ENCODE assay signal across 12 mouse cellular contexts in genomic region chr12:76361405-76362302, GRCm38 (mm10). TPM values are rescaled to one million over a fixed set of nuclear protein-coding genes. Genes with fewer than 3 reads are reported as not detected.
DNase-seq lines count a peak whose midpoint lies in the region; ATAC-seq lines count a peak whose summit lies in the region.
"Had no signal": no experiment of that assay in that cellular context is flagged by ENCODE, and none has a peak within 500 bp of the region (broad histone marks: within the 10 kb centered on the region; RNA-seq: fewer than 3 reads in every experiment).

No protein-coding gene starts in this region.

- WGBS in midbrain, embryonic 11.5 days: 73% methylated on average over 9 of the region's 9 CpGs
- WGBS in midbrain, embryonic 14.5 days: 72% methylated on average over 9 of the region's 9 CpGs

- H3K27ac ChIP-seq in midbrain, embryonic 11.5 days (ENCODE audit: low read depth, low read length): no peak overlapping the region
- H3K27ac ChIP-seq in midbrain, embryonic 14.5 days (replicated peaks; ENCODE audit: low read depth, low read length): no peak overlapping the region
- H3K27ac ChIP-seq: heart, embryonic 10.5 days; intestine, embryonic 15.5 days; neural tube, embryonic 13.5 days had no signal

- H3K9me3 ChIP-seq in midbrain, embryonic 11.5 days (ENCODE audit: control insufficient read depth, low read length): no peaks in the 10 kb centered on the region
- H3K9me3 ChIP-seq in midbrain, embryonic 14.5 days (ENCODE audit: control insufficient read depth, low read length): no peaks in the 10 kb centered on the region
- H3K9me3 ChIP-seq: heart, embryonic 10.5 days; intestine, embryonic 15.5 days; neural tube, embryonic 13.5 days had no signal

- ATAC-seq in midbrain, embryonic 11.5 days (ENCODE audit: low FRiP score): no peak
- ATAC-seq in midbrain, embryonic 14.5 days (ENCODE audit: low FRiP score, low TSS enrichment): no peak
- ATAC-seq in activated CD4-positive, CD25-positive, alpha-beta regulatory T cell, adult 4 months: peak; percentile 58
- ATAC-seq in hematopoietic stem cell, adult 5-6 weeks (replicated peaks in 1 of 2; ENCODE audit: insufficient read depth in 1 of 2, low FRiP score in 2 of 2, low TSS enrichment in 1 of 2, low read depth in 1 of 2, poor library complexity in 2 of 2, severe bottlenecking in 2 of 2): peak; percentile 59 to 68; a peak in 2 of 4 replicates
- peak; percentile 77 for ATAC-seq in megakaryocyte-erythroid progenitor cell, adult 5-6 weeks (replicated peaks; ENCODE audit: low FRiP score, low TSS enrichment, poor library complexity, severe bottlenecking)
- ATAC-seq: intestine, embryonic 15.5 days had no signal

- no peaks in the 10 kb centered on the region for H3K36me3 ChIP-seq in midbrain, embryonic 11.5 days (ENCODE audit: control insufficient read depth, insufficient read depth, low read length)
- H3K36me3 ChIP-seq in midbrain, embryonic 14.5 days (ENCODE audit: control insufficient read depth, insufficient read depth, low read length): no peaks in the 10 kb centered on the region
- H3K36me3 ChIP-seq: intestine, embryonic 15.5 days; neural tube, embryonic 13.5 days had no signal

- H3K4me1 ChIP-seq in midbrain, embryonic 11.5 days (ENCODE audit: control insufficient read depth, insufficient read depth, low read length): no peaks in the 10 kb centered on the region
- no peaks in the 10 kb centered on the region for H3K4me1 ChIP-seq in midbrain, embryonic 14.5 days (ENCODE audit: control insufficient read depth, insufficient read depth, low read length)
- H3K4me1 ChIP-seq: intestine, embryonic 15.5 days had no signal

- no peak overlapping the region for H3K4me2 ChIP-seq in midbrain, embryonic 11.5 days
- H3K4me2 ChIP-seq in midbrain, embryonic 14.5 days (ENCODE audit: low read length): no peak overlapping the region
- H3K4me2 ChIP-seq: intestine, embryonic 15.5 days; neural tube, embryonic 13.5 days had no signal

- H3K9ac ChIP-seq in midbrain, embryonic 11.5 days (ENCODE audit: low read length): no peak overlapping the region
- no peak overlapping the region for H3K9ac ChIP-seq in midbrain, embryonic 14.5 days (replicated peaks; ENCODE audit: low read length)
- H3K9ac ChIP-seq: intestine, embryonic 15.5 days; neural tube, embryonic 13.5 days had no signal

- intact Hi-C loops in left cerebral cortex, postnatal 36 days (cut with DNase I): loop anchor here (10.0 kb wide), 1 partner anchor 353 kb away; the partner anchor contains the start of gene Sptb

- DNase-seq in midbrain, embryonic 11.5 days (ENCODE audit: low spot score, missing footprints): peak; percentile 79
- DNase-seq in midbrain, embryonic 14.5 days: no peak
- DNase-seq in adrenal gland, postnatal 25 days: no peak
- DNase-seq in left cerebral cortex, postnatal 36 days (ENCODE audit: low spot score in 2 of 2): no peak
- DNase-seq: layer of hippocampus, postnatal 36 days; lung, postnatal 4 days had no signal

- no peak overlapping the region for H3K4me3 ChIP-seq in midbrain, embryonic 11.5 days (ENCODE audit: low read depth, low read length)
- H3K4me3 ChIP-seq in midbrain, embryonic 14.5 days (replicated peaks; ENCODE audit: low read depth, low read length): no peak overlapping the region
- H3K4me3 ChIP-seq: heart, embryonic 10.5 days; intestine, embryonic 15.5 days; neural tube, embryonic 13.5 days had no signal

- no peaks in the 10 kb centered on the region for H3K27me3 ChIP-seq in midbrain, embryonic 11.5 days (ENCODE audit: control insufficient read depth, insufficient read depth, low read length)
- no peaks in the 10 kb centered on the region for H3K27me3 ChIP-seq in midbrain, embryonic 14.5 days (ENCODE audit: control insufficient read depth, insufficient read depth, low read length)
- H3K27me3 ChIP-seq: intestine, embryonic 15.5 days; neural tube, embryonic 13.5 days had no signal

RNA-seq across cellular contexts. Expression of gene Zbtb25, which starts 7.7 kb away (rescaled TPM):
- polyA plus RNA-seq in midbrain, embryonic 11.5 days (2014; fragmentation: Nextera tagmentation; extraction: Ambion mirVana): 20.9 and 23.4 TPM in 2 replicates
- 17.0 and 18.2 TPM in 2 replicates for polyA plus RNA-seq in midbrain, embryonic 14.5 days (2014; fragmentation: Nextera tagmentation; extraction: Ambion mirVana)
- 10 to 100 TPM; 12.1 to 15.0 TPM for polyA plus RNA-seq in activated CD4-positive, CD25-positive, alpha-beta regulatory T cell, adult 4 months (2017; shearing (Covaris generic))
- total RNA-seq in hematopoietic stem cell, adult 5-6 weeks (2017): 18.4 and 22.9 TPM in 2 replicates
- total RNA-seq in megakaryocyte-erythroid progenitor cell, adult 5-6 weeks (2014; fragmentation: Nextera tagmentation): 22.0 and 22.1 TPM in 2 replicates
- total RNA-seq in megakaryocyte-erythroid progenitor cell, adult 5-6 weeks (2017): 15.6 and 20.6 TPM in 2 replicates
- 8.7 and 12.9 TPM in 2 replicates for total RNA-seq in adrenal gland, postnatal 25 days (2021)
- total RNA-seq in left cerebral cortex, postnatal 36 days (2021): 10 to 100 TPM; 17.8 to 19.6 TPM

RNA-seq across cellular contexts. Expression of gene Zbtb1, which starts 8.4 kb away (rescaled TPM):
- 7.6 and 7.8 TPM in 2 replicates for polyA plus RNA-seq in midbrain, embryonic 11.5 days (2014; fragmentation: Nextera tagmentation; extraction: Ambion mirVana)
- 3.2 and 4.2 TPM in 2 replicates for polyA plus RNA-seq in midbrain, embryonic 14.5 days (2014; fragmentation: Nextera tagmentation; extraction: Ambion mirVana)
- polyA plus RNA-seq in activated CD4-positive, CD25-positive, alpha-beta regulatory T cell, adult 4 months (2017; shearing (Covaris generic)): 10 to 100 TPM; 25.6 to 26.1 TPM
- 20.6 and 25.0 TPM in 2 replicates for total RNA-seq in hematopoietic stem cell, adult 5-6 weeks (2017)
- 21.1 and 28.4 TPM in 2 replicates for total RNA-seq in megakaryocyte-erythroid progenitor cell, adult 5-6 weeks (2014; fragmentation: Nextera tagmentation)
- 25.0 and 35.6 TPM in 2 replicates for total RNA-seq in megakaryocyte-erythroid progenitor cell, adult 5-6 weeks (2017)
- 8.1 and 8.2 TPM in 2 replicates for total RNA-seq in adrenal gland, postnatal 25 days (2021)
- 1 to 10 TPM; 4.6 to 6.6 TPM for total RNA-seq in left cerebral cortex, postnatal 36 days (2021)

RNA-seq across cellular contexts. Expression of gene Akap5, which starts 37.0 kb away (rescaled TPM):
- polyA plus RNA-seq in midbrain, embryonic 11.5 days (2014; fragmentation: Nextera tagmentation; extraction: Ambion mirVana): 4.1 TPM in 2 replicates
- 8.7 and 8.8 TPM in 2 replicates for polyA plus RNA-seq in midbrain, embryonic 14.5 days (2014; fragmentation: Nextera tagmentation; extraction: Ambion mirVana)
- 1 to 10 TPM; 1.3 to 2.2 TPM for polyA plus RNA-seq in activated CD4-positive, CD25-positive, alpha-beta regulatory T cell, adult 4 months (2017; shearing (Covaris generic))
- 0.75 and 1.6 TPM in 2 replicates for total RNA-seq in hematopoietic stem cell, adult 5-6 weeks (2017)
- 1.2 and 2.6 TPM in 2 replicates for total RNA-seq in megakaryocyte-erythroid progenitor cell, adult 5-6 weeks (2014; fragmentation: Nextera tagmentation)
- 2.1 and 4.8 TPM in 2 replicates for total RNA-seq in megakaryocyte-erythroid progenitor cell, adult 5-6 weeks (2017)
- total RNA-seq in adrenal gland, postnatal 25 days (2021): 0.81 and 1.1 TPM in 2 replicates
- total RNA-seq in left cerebral cortex, postnatal 36 days (2021): 10 to 100 TPM; 81.3 to 94.9 TPM

RNA-seq across cellular contexts. Expression of gene Hspa2, which starts 42.3 kb away (rescaled TPM):
- polyA plus RNA-seq in midbrain, embryonic 11.5 days (2014; fragmentation: Nextera tagmentation; extraction: Ambion mirVana): 5.1 and 7.0 TPM in 2 replicates
- polyA plus RNA-seq in midbrain, embryonic 14.5 days (2014; fragmentation: Nextera tagmentation; extraction: Ambion mirVana): 5.1 and 5.3 TPM in 2 replicates
- polyA plus RNA-seq in activated CD4-positive, CD25-positive, alpha-beta regulatory T cell, adult 4 months (2017; shearing (Covaris generic)): 1 to 10 TPM; 3.8 to 4.8 TPM
- total RNA-seq in hematopoietic stem cell, adult 5-6 weeks (2017): 13.4 and 13.7 TPM in 2 replicates
- total RNA-seq in megakaryocyte-erythroid progenitor cell, adult 5-6 weeks (2014; fragmentation: Nextera tagmentation): 2.3 and 2.8 TPM in 2 replicates
- 11.6 and 14.6 TPM in 2 replicates for total RNA-seq in megakaryocyte-erythroid progenitor cell, adult 5-6 weeks (2017)
- total RNA-seq in adrenal gland, postnatal 25 days (2021): 25.6 and 26.3 TPM in 2 replicates
- 10 to 100 TPM; 62.5 to 67.5 TPM for total RNA-seq in left cerebral cortex, postnatal 36 days (2021)

RNA-seq across cellular contexts. Expression of gene Ppp1r36, which starts 55.7 kb away (rescaled TPM):
- polyA plus RNA-seq in midbrain, embryonic 11.5 days (2014; fragmentation: Nextera tagmentation; extraction: Ambion mirVana): 0.39 and 0.51 TPM in 2 replicates
- 0.34 and 0.50 TPM in 2 replicates for polyA plus RNA-seq in midbrain, embryonic 14.5 days (2014; fragmentation: Nextera tagmentation; extraction: Ambion mirVana)
- not detected for polyA plus RNA-seq in activated CD4-positive, CD25-positive, alpha-beta regulatory T cell, adult 4 months (2017; shearing (Covaris generic))
- total RNA-seq in hematopoietic stem cell, adult 5-6 weeks (2017): 0.94 and 2.5 TPM in 2 replicates
- total RNA-seq in megakaryocyte-erythroid progenitor cell, adult 5-6 weeks (2014; fragmentation: Nextera tagmentation): not detected in 2 replicates
- not detected in 2 replicates for total RNA-seq in megakaryocyte-erythroid progenitor cell, adult 5-6 weeks (2017)
- 0.52 TPM in 1 of 2 replicates, not detected in the other for total RNA-seq in adrenal gland, postnatal 25 days (2021)
- 1 to 10 TPM; 1.2 to 1.3 TPM for total RNA-seq in left cerebral cortex, postnatal 36 days (2021)

Comparison
In these comparisons a context has a peak if more than half of its experiments do, and no peak if none do; other contexts are left out.
1. ATAC-seq: peak in activated CD4-positive, CD25-positive, alpha-beta regulatory T cell, adult 4 months (single experiment), hematopoietic stem cell, adult 5-6 weeks (2 of 2) and megakaryocyte-erythroid progenitor cell, adult 5-6 weeks (single experiment); none in midbrain, embryonic 11.5 days (single experiment) and midbrain, embryonic 14.5 days (single experiment).
2. RNA of gene Akap5, which starts 37.0 kb away (total RNA-seq): 81.3 to 94.9 TPM in left cerebral cortex, postnatal 36 days; 1.2 to 4.8 TPM in megakaryocyte-erythroid progenitor cell, adult 5-6 weeks, 0.75 to 1.6 TPM in hematopoietic stem cell, adult 5-6 weeks and 0.81 to 1.1 TPM in adrenal gland, postnatal 25 days; every median in the first group is over 10 times any median in the second.